Mouse (Mus musculus) intestine, postnatal 0 days (tissue): ENCODE data around the gene Reps1. TPM values are rescaled to one million over a fixed set of nuclear protein-coding genes. Genes with fewer than 3 reads are reported as not detected.
"Not testable (repeated sequence)": the region's sequence is repeated elsewhere in the genome, so short reads cannot be mapped to it uniquely, and the experiment has no call there.

ENCODE experiments used
- ATAC-seq: fragments of 200-750 bp; cut with Nextera tagmentation; 2 replicates; pipeline ENCODE4 v1.8.0; 2017; ENCODE audit warnings: mild to moderate bottlenecking, moderate TSS enrichment, moderate library complexity
- H3K27ac ChIP-seq: fragments of 300-500 bp; sonication (generic); 2 replicates; pipeline ENCODE4 v1.5.1; 2014; ENCODE audit warnings: mild to moderate bottlenecking, low read depth, low read length, moderate library complexity
- H3K27me3 ChIP-seq: fragments of 300-500 bp; sonication (generic); replicated peaks from 2 replicates; pipeline ENCODE4 v1.6.1; 2014; ENCODE audit warnings: low read length, mixed read lengths; ENCODE audit not compliant: control insufficient read depth, insufficient read depth
- H3K36me3 ChIP-seq: fragments of 300-500 bp; sonication (generic); 2 replicates; pipeline ENCODE4 v1.6.1; 2014; ENCODE audit warnings: mild to moderate bottlenecking, moderate library complexity; ENCODE audit not compliant: control insufficient read depth, insufficient read depth
- H3K4me1 ChIP-seq: fragments of 300-500 bp; sonication (generic); replicated peaks from 2 replicates; pipeline ENCODE4 v1.6.1; 2014; ENCODE audit warnings: antibody characterized with exemption, low read length, mixed read lengths; ENCODE audit not compliant: control insufficient read depth, insufficient read depth
- H3K4me2 ChIP-seq: fragments of 300-500 bp; sonication (generic); replicated peaks from 2 replicates; pipeline ENCODE4 v1.6.1; 2014; ENCODE audit warnings: low read depth, mild to moderate bottlenecking, moderate library complexity
- H3K4me3 ChIP-seq: fragments of 300-500 bp; sonication (generic); 2 replicates; pipeline ENCODE4 v1.5.1; 2014; ENCODE audit warnings: low read depth, low read length
- H3K9ac ChIP-seq: fragments of 300-500 bp; sonication (generic); 2 replicates; pipeline ENCODE4 v1.6.1; 2014; ENCODE audit warnings: mild to moderate bottlenecking, low read depth, low read length
- H3K9me3 ChIP-seq: fragments of 300-500 bp; sonication (generic); 2 replicates; pipeline ENCODE4 v1.6.1; 2016; ENCODE audit warnings: mixed run types; ENCODE audit not compliant: control insufficient read depth
- CTCF ChIP-seq: sonication (generic); IDR thresholded peaks from 2 replicates; pipeline ENCODE4 v1.5.1; 2016; ENCODE audit warnings: low read depth, mild to moderate bottlenecking, control low read depth, antibody characterized with exemption, moderate library complexity
- WGBS: fragments of 180-500 bp; shearing (Covaris S2); extraction: QIAGEN DNeasy Blood & Tissue Kit; methylation state at CpG from one replicate; pipeline ENCODE4 v1.1.7; 2014; 5-methylcytosine and 5-hydroxymethylcytosine counted together
- polyA plus RNA-seq: library from polyadenylated mRNA; unstranded; fragments of >200 nt; fragmentation: Nextera tagmentation; extraction: Ambion mirVana; gene quantifications from 2 replicates; pipeline ENCODE4 v1.2.1, GENCODE M21; 2015

The Reps1 gene
- polyA plus RNA-seq, 1 experiment from 2014 or later: 7.7 TPM

GRCm38 (mm10) chr10:18113473-18114093 lies 57.9 kb downstream of the Reps1 start:
- H3K4me3 ChIP-seq: no peak overlapping the region
- no peak overlapping the region for H3K9ac ChIP-seq
- H3K4me2 ChIP-seq: no peak overlapping the region
- no peaks in the 10 kb centered on the region for H3K4me1 ChIP-seq
- no peaks in the 10 kb centered on the region for H3K9me3 ChIP-seq
- no peak for TF ChIP-seq CTCF
- no peak for ATAC-seq
- 82% methylated on average over 10 of the region's 10 CpGs for WGBS
- no peaks in the 10 kb centered on the region for H3K27me3 ChIP-seq
- H3K36me3 ChIP-seq: peaks cover 11% of the 10 kb centered on the region
- no peak overlapping the region for H3K27ac ChIP-seq

GRCm38 (mm10) chr10:18118336-18118735 lies 62.7 kb downstream of the Reps1 start:
- Histone ChIP-seq H3K9ac (no peak overlapping the region), H3K27ac (no peak overlapping the region), H3K27me3 (no peaks in the 10 kb centered on the region), H3K4me3 (no peak overlapping the region), H3K36me3 (peaks cover 43% of the 10 kb centered on the region), H3K4me2 (no peak overlapping the region), H3K4me1 (no peaks in the 10 kb centered on the region), H3K9me3 (no peaks in the 10 kb centered on the region)
- TF ChIP-seq CTCF: no peak
- 88% methylated on average over 8 of the region's 8 CpGs for WGBS
- no peak for ATAC-seq

- no peak overlapping the region for H3K9ac ChIP-seq
- H3K4me1 ChIP-seq: no peaks in the 10 kb centered on the region
- H3K4me2 ChIP-seq: no peak overlapping the region
- H3K4me3 ChIP-seq: no peak overlapping the region
- 96% methylated on average over 5 of the region's 5 CpGs for WGBS
- H3K27me3 ChIP-seq: no peaks in the 10 kb centered on the region
- no peak for ATAC-seq
- TF ChIP-seq CTCF: no peak
- H3K36me3 ChIP-seq: peaks cover 11% of the 10 kb centered on the region
- H3K27ac ChIP-seq: no peak overlapping the region
- no peaks in the 10 kb centered on the region for H3K9me3 ChIP-seq
Observed at GRCm38 (mm10) chr10:18130276-18130675, 74.6 kb downstream of the Reps1 start.

- H3K4me2 ChIP-seq: no peak overlapping the region
- ATAC-seq: 0 out of 2 replicates have a peak, but pooled peaks have one; percentile 28
- no peak overlapping the region for H3K27ac ChIP-seq
- H3K9ac ChIP-seq: no peak overlapping the region
- H3K27me3 ChIP-seq: no peaks in the 10 kb centered on the region
- WGBS: 55% methylated on average over 10 of the region's 10 CpGs
- peaks cover 4% of the 10 kb centered on the region for H3K36me3 ChIP-seq
- H3K4me1 ChIP-seq: no peaks in the 10 kb centered on the region
- H3K4me3 ChIP-seq: no peak overlapping the region
- no peak for TF ChIP-seq CTCF
- no peaks in the 10 kb centered on the region for H3K9me3 ChIP-seq
Observed at GRCm38 (mm10) chr10:18131666-18132650, 76.3 kb downstream of the Reps1 start.

- not testable (repeated sequence) for H3K27ac ChIP-seq, H3K9ac ChIP-seq, H3K4me3 ChIP-seq, H3K27me3 ChIP-seq, ATAC-seq, H3K9me3 ChIP-seq, H3K36me3 ChIP-seq, H3K4me1 ChIP-seq
- WGBS: 70% methylated on average over 12 of the region's 26 CpGs
- 0 out of 2 replicates have a peak overlapping the region, but pooled peaks have one; percentile 30 for H3K4me2 ChIP-seq
Observed at GRCm38 (mm10) chr10:18138853-18139503, 83.3 kb downstream of the Reps1 start.

- no peak for ATAC-seq
- no peaks in the 10 kb centered on the region for H3K36me3 ChIP-seq
- no peaks in the 10 kb centered on the region for H3K27me3 ChIP-seq
- H3K4me1 ChIP-seq: no peaks in the 10 kb centered on the region
- H3K4me2 ChIP-seq: 0 out of 2 replicates have a peak overlapping the region, but pooled peaks have one; percentile 30
- TF ChIP-seq CTCF: no peak
- no peak overlapping the region for H3K9ac ChIP-seq
- no peak overlapping the region for H3K27ac ChIP-seq
- no peaks in the 10 kb centered on the region for H3K9me3 ChIP-seq
- H3K4me3 ChIP-seq: no peak overlapping the region
- 77% methylated on average over 5 of the region's 5 CpGs for WGBS
Observed at GRCm38 (mm10) chr10:18139615-18140014, 84.0 kb downstream of the Reps1 start.
